Mouse (Mus musculus) intestine, embryonic 14.5 days (tissue): ENCODE data around the gene Ccdc59. TPM values are rescaled to one million over a fixed set of nuclear protein-coding genes. Genes with fewer than 3 reads are reported as not detected.

Experiments used
- ATAC-seq: fragments of 200-750 bp; cut with Nextera tagmentation; replicated peaks from 2 replicates; pipeline ENCODE4 v1.8.0; 2017; ENCODE audit warnings: low read depth, moderate number of reproducible peaks, moderate TSS enrichment, moderate library complexity; ENCODE audit not compliant: low FRiP score, low TSS enrichment
- DNase-seq: peaks from one replicate; pipeline ENCODE4 v3.0.0-alpha.2; 2018; ENCODE audit warnings: low spot score
- H3K27ac ChIP-seq: fragments of 300-500 bp; sonication (generic); 2 replicates; pipeline ENCODE4 v1.5.1; 2014; ENCODE audit warnings: low read depth, mild to moderate bottlenecking, control low read depth
- H3K27me3 ChIP-seq: fragments of 300-500 bp; sonication (generic); replicated peaks from 2 replicates; pipeline ENCODE4 v1.6.1; 2014; ENCODE audit warnings: low read length, control low read depth; ENCODE audit not compliant: control insufficient read depth, insufficient read depth
- H3K36me3 ChIP-seq: fragments of 300-500 bp; sonication (generic); 2 replicates; pipeline ENCODE4 v1.6.1; 2014; ENCODE audit warnings: low read length, control low read depth; ENCODE audit not compliant: control insufficient read depth, insufficient read depth
- H3K4me1 ChIP-seq: fragments of 300-500 bp; sonication (generic); replicated peaks from 2 replicates; pipeline ENCODE4 v1.6.1; 2014; ENCODE audit warnings: low read length, control low read depth, mixed read lengths; ENCODE audit not compliant: control insufficient read depth, insufficient read depth
- H3K4me2 ChIP-seq: fragments of 300-500 bp; sonication (generic); 2 replicates; pipeline ENCODE4 v1.6.1; 2014; ENCODE audit warnings: low read length
- H3K4me3 ChIP-seq: fragments of 300-500 bp; sonication (generic); 2 replicates; pipeline ENCODE4 v1.5.1; 2014; ENCODE audit warnings: low read depth, low read length, control low read depth, mixed read lengths
- H3K9ac ChIP-seq: fragments of 300-500 bp; sonication (generic); 2 replicates; pipeline ENCODE4 v1.6.1; 2014; ENCODE audit warnings: mild to moderate bottlenecking, low read length
- H3K9me3 ChIP-seq: fragments of 300-500 bp; sonication (generic); 2 replicates; pipeline ENCODE4 v1.6.1; 2016; ENCODE audit warnings: low read length, control low read depth; ENCODE audit not compliant: control insufficient read depth
- WGBS: fragments of 180-500 bp; shearing (Covaris S2); extraction: QIAGEN DNeasy Blood & Tissue Kit; methylation state at CpG from one replicate; pipeline ENCODE4 v1.1.7; 2014; 5-methylcytosine and 5-hydroxymethylcytosine counted together
- polyA plus RNA-seq: library from polyadenylated mRNA; unstranded; fragments of >200 nt; fragmentation: Nextera tagmentation; extraction: Ambion mirVana; gene quantifications from 2 replicates; pipeline ENCODE4 v1.2.1, GENCODE M21; 2014

Gene Ccdc59
- polyA plus RNA-seq, 1 experiment from 2014 or later, result 57.9 TPM

DNA sequence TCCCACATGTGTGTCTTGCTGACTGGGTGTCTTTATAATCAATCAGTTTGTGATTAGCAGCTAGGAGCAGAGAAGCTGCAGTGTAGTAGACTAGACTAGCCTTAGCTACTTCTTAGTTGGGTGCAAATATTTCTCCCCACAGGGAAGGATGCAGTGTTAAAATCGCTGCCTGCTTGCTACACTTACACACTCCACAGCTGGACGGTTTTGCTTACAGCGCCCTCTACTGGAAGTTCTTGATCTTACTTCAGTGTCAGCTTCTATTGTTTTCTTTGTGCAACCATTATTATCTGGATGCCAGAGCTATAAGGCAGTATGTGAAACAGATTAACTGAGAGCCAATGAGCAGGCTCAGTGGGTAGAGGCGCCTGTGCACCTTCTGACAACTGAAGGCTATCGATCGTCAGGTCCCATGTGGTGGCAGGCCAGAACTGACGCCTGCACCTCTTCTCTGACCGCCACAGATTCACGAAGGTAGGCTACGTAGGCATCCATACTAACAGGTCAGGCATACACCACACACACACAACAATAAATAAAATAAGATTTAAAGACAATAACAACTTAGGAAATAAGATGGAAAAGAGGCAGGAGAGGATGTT lies 6.1 kb upstream of the Ccdc59 start:
- Histone ChIP-seq H3K4me1 (no peaks in the 10 kb centered on the region), H3K4me3 (no peak overlapping the region), H3K27me3 (no peaks in the 10 kb centered on the region), H3K27ac (no peak overlapping the region), H3K36me3 (peaks cover 10% of the 10 kb centered on the region; the same call in 1 of the 2 replicates), H3K9me3 (no peaks in the 10 kb centered on the region), H3K9ac (no peak overlapping the region), H3K4me2 (no peak overlapping the region)
- ATAC-seq, result no peak; the same call in 1 of the 2 replicates
- DNase-seq, result no peak
- WGBS, result 67% methylated on average over 10 of the region's 10 CpGs

DNA sequence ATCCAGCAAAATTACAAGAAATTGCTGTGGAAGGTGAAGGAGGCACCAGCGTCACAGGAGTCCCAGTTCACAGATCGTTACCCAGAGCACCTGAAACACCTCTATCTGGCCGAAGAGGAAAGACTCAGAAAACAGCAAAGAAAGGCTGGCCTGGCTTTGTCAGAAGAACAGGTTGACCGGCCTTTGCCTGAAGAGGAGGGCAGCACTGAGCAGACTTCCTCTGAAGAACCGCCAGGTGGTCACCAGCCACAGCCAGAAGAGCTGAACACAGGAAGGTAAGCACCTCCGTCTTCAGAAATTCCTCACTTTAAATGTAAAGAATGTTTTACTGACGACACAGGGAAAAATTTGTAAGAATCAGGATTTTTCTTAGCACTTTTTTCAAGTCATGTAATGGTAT lies 1.7 kb downstream of the Ccdc59 start:
- Histone ChIP-seq H3K27ac (no peak overlapping the region), H3K9ac (no peak overlapping the region), H3K27me3 (no peaks in the 10 kb centered on the region), H3K4me1 (0 out of 2 replicates have a peak, but pooled peaks cover 8% of the 10 kb centered on the region), H3K4me2 (peak overlapping the region; percentile 83), H3K4me3 (no peak overlapping the region; the same call in 1 of the 2 replicates), H3K36me3 (peaks cover 48% of the 10 kb centered on the region), H3K9me3 (no peaks in the 10 kb centered on the region)
- ATAC-seq (no peak), DNase-seq (no peak)
- WGBS, result 82% methylated on average over 7 of the region's 7 CpGs

DNA sequence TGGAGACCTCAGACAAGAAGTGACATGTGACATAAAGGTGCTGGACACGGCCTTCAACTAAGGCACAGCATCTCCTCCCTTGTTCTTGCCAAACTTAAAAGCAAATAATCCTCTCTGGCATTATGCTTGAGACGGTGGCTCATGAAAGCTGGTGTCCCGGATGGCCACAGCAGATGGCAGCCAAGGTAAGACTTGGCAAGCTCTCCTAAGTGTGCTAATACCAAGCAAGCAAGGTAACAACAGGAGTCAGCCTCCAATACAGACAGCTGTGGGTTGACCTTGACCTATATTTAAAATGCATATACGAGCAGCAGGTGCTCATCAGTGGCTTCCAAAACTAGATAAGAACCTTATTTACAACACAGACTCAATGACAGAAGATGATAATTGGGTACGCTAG lies 9.4 kb downstream of the Ccdc59 start:
- H3K4me1 ChIP-seq, result no peaks in the 10 kb centered on the region
- H3K9me3 ChIP-seq, result no peaks in the 10 kb centered on the region
- no peak overlapping the region for H3K27ac ChIP-seq
- H3K9ac ChIP-seq, result no peak overlapping the region
- H3K27me3 ChIP-seq, result no peaks in the 10 kb centered on the region
- no peak overlapping the region for H3K4me3 ChIP-seq
- ATAC-seq (no peak), DNase-seq (no peak)
- no peak overlapping the region for H3K4me2 ChIP-seq
- H3K36me3 ChIP-seq, result peaks cover 48% of the 10 kb centered on the region
- 83% methylated on average over 5 of the region's 5 CpGs for WGBS

DNA sequence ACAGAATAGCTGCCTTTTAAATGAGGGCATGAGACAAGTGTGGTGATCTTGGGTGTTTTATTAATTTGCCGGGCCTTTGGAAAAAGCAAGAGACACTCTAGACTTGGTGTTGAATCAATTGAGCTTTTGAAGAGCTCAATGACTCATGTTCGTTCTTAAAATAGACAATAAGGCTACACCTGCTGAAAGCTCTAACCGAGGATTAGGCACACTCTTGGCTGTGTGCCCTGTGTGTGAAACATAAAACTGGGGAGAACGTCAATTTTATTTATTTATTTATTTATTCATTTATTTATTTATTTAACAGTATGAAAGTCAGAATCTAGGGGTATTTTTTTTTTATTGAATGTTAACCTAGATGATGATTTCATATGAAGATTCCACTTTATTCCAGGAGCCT lies 10.3 kb downstream of the Ccdc59 start:
- peaks cover 40% of the 10 kb centered on the region for H3K36me3 ChIP-seq
- no peak overlapping the region for H3K4me3 ChIP-seq
- ATAC-seq (no peak), DNase-seq (no peak)
- no peaks in the 10 kb centered on the region for H3K9me3 ChIP-seq
- H3K27me3 ChIP-seq, result no peaks in the 10 kb centered on the region
- H3K9ac ChIP-seq, result no peak overlapping the region
- H3K4me1 ChIP-seq, result no peaks in the 10 kb centered on the region
- no peak overlapping the region for H3K4me2 ChIP-seq
- H3K27ac ChIP-seq, result no peak overlapping the region
- WGBS, result 87% methylated on average over 4 of the region's 4 CpGs

DNA sequence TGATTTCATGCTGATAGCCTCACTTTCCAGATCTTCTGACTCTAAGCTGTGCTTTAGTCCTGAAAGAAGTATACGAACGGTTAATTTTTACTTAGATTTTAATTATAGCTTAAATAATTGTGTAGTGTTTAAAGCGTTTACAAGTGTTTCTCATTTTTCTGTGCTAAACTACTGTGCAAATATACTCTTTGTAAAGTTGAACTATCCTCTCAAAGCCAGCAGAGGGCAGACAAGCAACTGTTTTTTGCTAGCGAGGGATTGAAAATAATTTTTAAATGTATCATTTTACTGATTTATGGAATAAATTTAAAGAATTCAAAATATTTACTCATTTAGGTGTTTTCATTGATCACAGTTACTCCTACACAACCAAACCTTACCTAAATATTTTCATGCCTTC lies 26.4 kb downstream of the Ccdc59 start:
- Histone ChIP-seq H3K9me3 (no peaks in the 10 kb centered on the region), H3K9ac (no peak overlapping the region), H3K36me3 (no peaks in the 10 kb centered on the region), H3K4me2 (no peak overlapping the region), H3K4me3 (no peak overlapping the region), H3K4me1 (no peaks in the 10 kb centered on the region), H3K27me3 (no peaks in the 10 kb centered on the region), H3K27ac (no peak overlapping the region)
- no peak for ATAC-seq
- WGBS, result 53% methylated on average over 4 of the region's 4 CpGs
- no peak for DNase-seq

Other genes starting within 250 kb of the Ccdc59 start
- gene Mettl25, start 313 bp downstream of the Ccdc59 start, polyA plus RNA-seq, result 14.1 and 17.1 TPM in 2 replicates